Mouse (Mus musculus) midbrain, embryonic 16.5 days (tissue): ENCODE data around the gene Tas2r116. TPM values are rescaled to one million over a fixed set of nuclear protein-coding genes. Genes with fewer than 3 reads are reported as not detected.

Experiments used
- ATAC-seq: fragments of 200-750 bp; cut with Nextera tagmentation; 2 replicates; pipeline ENCODE4 v1.8.0; 2017; ENCODE audit warnings: moderate TSS enrichment
- H3K27ac ChIP-seq: fragments of 300-500 bp; sonication (generic); 2 replicates; pipeline ENCODE4 v1.5.1; 2014; ENCODE audit warnings: mild to moderate bottlenecking, low read length, mixed read lengths
- H3K27me3 ChIP-seq: fragments of 300-500 bp; sonication (generic); 2 replicates; pipeline ENCODE4 v1.6.1; 2014; ENCODE audit warnings: low read depth, low read length, mixed read lengths; ENCODE audit not compliant: control insufficient read depth, insufficient read depth
- H3K36me3 ChIP-seq: fragments of 300-500 bp; sonication (generic); 2 replicates; pipeline ENCODE4 v1.6.1; 2014; ENCODE audit warnings: mild to moderate bottlenecking, low read length, moderate library complexity, mixed read lengths; ENCODE audit not compliant: control insufficient read depth, insufficient read depth
- H3K4me1 ChIP-seq: fragments of 300-500 bp; sonication (generic); 2 replicates; pipeline ENCODE4 v1.6.1; 2014; ENCODE audit warnings: mild to moderate bottlenecking, low read length, mixed read lengths; ENCODE audit not compliant: control insufficient read depth, insufficient read depth
- H3K4me2 ChIP-seq: fragments of 300-500 bp; sonication (generic); 2 replicates; pipeline ENCODE4 v1.6.1; 2014; ENCODE audit warnings: mild to moderate bottlenecking, low read length, mixed read lengths
- H3K4me3 ChIP-seq: fragments of 300-500 bp; sonication (generic); 2 replicates; pipeline ENCODE4 v1.5.1; 2014; ENCODE audit warnings: low read depth, mild to moderate bottlenecking, low read length, moderate library complexity, mixed read lengths
- H3K9ac ChIP-seq: fragments of 300-500 bp; sonication (generic); 2 replicates; pipeline ENCODE4 v1.6.1; 2014; ENCODE audit warnings: low read depth, low read length, mixed read lengths
- H3K9me3 ChIP-seq: fragments of 300-500 bp; sonication (generic); replicated peaks from 2 replicates; pipeline ENCODE4 v1.6.1; 2014; ENCODE audit warnings: mild to moderate bottlenecking, low read length, mixed read lengths; ENCODE audit not compliant: control insufficient read depth, poor library complexity, severe bottlenecking
- WGBS: fragments of 180-500 bp; shearing (Covaris S2); extraction: QIAGEN DNeasy Blood & Tissue Kit; methylation state at CpG from one replicate; pipeline ENCODE4 v1.1.7; 2014; 5-methylcytosine and 5-hydroxymethylcytosine counted together
- polyA plus RNA-seq: library from polyadenylated mRNA; unstranded; fragments of >200 nt; fragmentation: Nextera tagmentation; extraction: Ambion mirVana; gene quantifications from 2 replicates; pipeline ENCODE4 v1.2.1, GENCODE M21; 2015

Tas2r116 gene
- polyA plus RNA-seq = not detected in 2 replicates

GRCm38 (mm10) chr6:132855138-132855537 lies at the start of gene Tas2r116:
Tas2r116 (plus strand) TSS chr6:132855438.
- Histone ChIP-seq H3K36me3 (no peaks in the 10 kb centered on the region), H3K9me3 (no peaks in the 10 kb centered on the region), H3K9ac (no peak within 1 kb of the TSS), H3K4me1 (no peaks in the 10 kb centered on the region), H3K4me2 (no peak within 1 kb of the TSS), H3K27me3 (no peaks in the 10 kb centered on the region), H3K4me3 (no peak within 1 kb of the TSS), H3K27ac (no peak within 1 kb of the TSS)
- 81% methylated on average over 1 of the region's 1 CpGs for WGBS
- ATAC-seq = no peak

DNA sequence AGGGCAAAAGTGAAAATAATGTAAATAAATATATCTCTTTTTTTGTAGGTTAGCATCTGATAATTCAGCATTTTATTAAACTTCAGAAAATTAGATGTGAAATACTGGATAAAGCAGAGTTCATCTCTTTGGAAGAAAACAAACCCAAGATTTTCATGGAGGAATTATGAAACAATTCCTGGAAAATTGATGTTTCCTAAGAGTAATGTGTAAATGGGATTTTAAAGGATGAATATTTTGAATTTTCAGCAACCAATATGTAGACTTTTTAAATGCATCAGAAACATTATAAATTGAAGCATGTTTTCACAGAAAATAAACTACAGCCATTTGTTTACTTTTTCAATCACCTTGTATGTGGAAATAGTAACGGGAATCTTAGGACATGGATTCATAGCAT lies 8.4 kb upstream of the Tas2r116 start, which contains the start of gene Tas2r123:
TSS of gene Tas2r123 (plus strand) at position 301 of the 400 bp plus-strand sequence.
- Histone ChIP-seq H3K9me3 (no peaks in the 10 kb centered on the region), H3K4me3 (no peak within 1 kb of the TSS), H3K9ac (no peak within 1 kb of the TSS), H3K4me2 (no peak within 1 kb of the TSS), H3K27me3 (no peaks in the 10 kb centered on the region), H3K27ac (no peak within 1 kb of the TSS), H3K4me1 (no peaks in the 10 kb centered on the region), H3K36me3 (no peaks in the 10 kb centered on the region)
- 97% methylated on average over 1 of the region's 1 CpGs for WGBS
- ATAC-seq = no peak

GRCm38 (mm10) chr6:132867708-132868107 lies 12.5 kb downstream of the Tas2r116 start, which contains the start of gene Tas2r110:
Tas2r110 (plus strand) TSS chr6:132868008.
- no peak for ATAC-seq
- Histone ChIP-seq H3K27ac (no peak within 1 kb of the TSS), H3K27me3 (no peaks in the 10 kb centered on the region), H3K9me3 (no peaks in the 10 kb centered on the region), H3K4me3 (no peak within 1 kb of the TSS), H3K9ac (no peak within 1 kb of the TSS), H3K4me1 (no peaks in the 10 kb centered on the region), H3K4me2 (no peak within 1 kb of the TSS), H3K36me3 (no peaks in the 10 kb centered on the region)

GRCm38 (mm10) chr6:132892711-132893110 lies 37.5 kb downstream of the Tas2r116 start, which contains the start of gene Tas2r113:
Tas2r113 (plus strand) TSS chr6:132893011.
- H3K27me3 ChIP-seq = no peaks in the 10 kb centered on the region
- H3K4me1 ChIP-seq = no peaks in the 10 kb centered on the region
- no peak within 1 kb of the TSS for H3K4me2 ChIP-seq
- 0 out of 2 replicates have a peak, but pooled peaks cover 2% of the 10 kb centered on the region for H3K9me3 ChIP-seq
- no peak within 1 kb of the TSS for H3K27ac ChIP-seq
- no peak for ATAC-seq
- 64% methylated on average over 1 of the region's 1 CpGs for WGBS
- H3K36me3 ChIP-seq = no peaks in the 10 kb centered on the region
- no peak within 1 kb of the TSS for H3K4me3 ChIP-seq
- H3K9ac ChIP-seq = no peak within 1 kb of the TSS

Other genes with a start within 250 kb of the Tas2r116 start
- gene A630073D07Rik, start 203.9 kb upstream of the Tas2r116 start, polyA plus RNA-seq = not detected in 2 replicates
- gene Tas2r120, start 198.5 kb upstream of the Tas2r116 start, polyA plus RNA-seq = not detected in 2 replicates
- not detected in 2 replicates for gene Tas2r121, start 154.4 kb upstream of the Tas2r116 start, polyA plus RNA-seq
- not detected in 2 replicates for gene Tas2r122, start 143.5 kb upstream of the Tas2r116 start, polyA plus RNA-seq
- gene Tas2r115, start 117.4 kb upstream of the Tas2r116 start, polyA plus RNA-seq = not detected in 2 replicates
- gene Tas2r124, start 100.7 kb upstream of the Tas2r116 start, polyA plus RNA-seq = not detected in 2 replicates
- not detected in 2 replicates for gene Tas2r102, start 93.3 kb upstream of the Tas2r116 start, polyA plus RNA-seq
- not detected in 2 replicates for gene Tas2r136, start 77.3 kb upstream of the Tas2r116 start, polyA plus RNA-seq
- gene Tas2r117, start 52.6 kb upstream of the Tas2r116 start, polyA plus RNA-seq = not detected in 2 replicates
- gene Tas2r123, start 8.3 kb upstream of the Tas2r116 start, polyA plus RNA-seq = not detected in 2 replicates
- gene Tas2r110, start 12.6 kb downstream of the Tas2r116 start, polyA plus RNA-seq = not detected in 2 replicates
- not detected in 2 replicates for gene Tas2r113, start 37.6 kb downstream of the Tas2r116 start, polyA plus RNA-seq
- gene Tas2r125, start 54.2 kb downstream of the Tas2r116 start, polyA plus RNA-seq = not detected in 2 replicates
- not detected in 2 replicates for gene Tas2r129, start 95.7 kb downstream of the Tas2r116 start, polyA plus RNA-seq
- not detected in 2 replicates for gene Tas2r131, start 102.5 kb downstream of the Tas2r116 start, polyA plus RNA-seq
- gene Tas2r109, start 125.5 kb downstream of the Tas2r116 start, polyA plus RNA-seq = not detected in 2 replicates
- not detected in 2 replicates for gene Tas2r103, start 181.7 kb downstream of the Tas2r116 start, polyA plus RNA-seq
- gene Tas2r140, start 200.4 kb downstream of the Tas2r116 start, polyA plus RNA-seq = not detected in 2 replicates
- 137 TPM in 2 replicates for gene Smim10l1, start 249.5 kb downstream of the Tas2r116 start, polyA plus RNA-seq